21 mouse cellular contexts compared by ENCODE assay signal in genomic region chr1:185103803-185104202, GRCm38 (mm10).
"Had no signal": no experiment of that assay in that cellular context is flagged by ENCODE, and none has a peak within 500 bp of the region (broad histone marks: within the 10 kb centered on the region; RNA-seq: fewer than 3 reads in every experiment).

No protein-coding gene starts in this region.

- H3K4me3 ChIP-seq: kidney, embryonic 15.5 days; limb, embryonic 12.5 days; limb, embryonic 15.5 days; lung, embryonic 15.5 days; midbrain, embryonic 10.5 days; midbrain, embryonic 13.5 days; neural tube, embryonic 12.5 days; neural tube, embryonic 15.5 days had no signal

- H3K27me3 ChIP-seq: lung, embryonic 15.5 days; midbrain, embryonic 13.5 days; neural tube, embryonic 12.5 days; neural tube, embryonic 15.5 days had no signal

- H3K27ac ChIP-seq: kidney, embryonic 15.5 days; limb, embryonic 12.5 days; limb, embryonic 15.5 days; lung, embryonic 15.5 days; macrophage; midbrain, embryonic 13.5 days; neural tube, embryonic 12.5 days; neural tube, embryonic 15.5 days; stomach, postnatal 0 days had no signal

- H3K9ac ChIP-seq: kidney, embryonic 15.5 days; limb, embryonic 12.5 days; limb, embryonic 15.5 days; lung, embryonic 15.5 days; midbrain, embryonic 13.5 days; neural tube, embryonic 12.5 days; neural tube, embryonic 15.5 days had no signal

- H3K9me3 ChIP-seq: kidney, embryonic 15.5 days; limb, embryonic 12.5 days; limb, embryonic 15.5 days; lung, embryonic 15.5 days; midbrain, embryonic 10.5 days; midbrain, embryonic 13.5 days; neural tube, embryonic 12.5 days; neural tube, embryonic 15.5 days had no signal

- ATAC-seq: midbrain, embryonic 13.5 days had no signal

- H3K4me2 ChIP-seq: kidney, embryonic 15.5 days; limb, embryonic 12.5 days; limb, embryonic 15.5 days; lung, embryonic 15.5 days; midbrain, embryonic 13.5 days; neural tube, embryonic 12.5 days; neural tube, embryonic 15.5 days had no signal

- DNase-seq: kidney, postnatal 14 days; kidney, postnatal 4 days; left cerebral cortex, postnatal 4 days; lung, adult 18-20 months; lung, postnatal 14 days; right cerebral cortex, adult 18-20 months; right cerebral cortex, postnatal 14 days; right cerebral cortex, postnatal 4 days; thymus, adult 2 months; thymus, postnatal 14 days; thymus, postnatal 4 days had no signal

- H3K36me3 ChIP-seq: kidney, embryonic 15.5 days; limb, embryonic 12.5 days; limb, embryonic 15.5 days; lung, embryonic 15.5 days; midbrain, embryonic 10.5 days; midbrain, embryonic 13.5 days; neural tube, embryonic 12.5 days; neural tube, embryonic 15.5 days had no signal

- H3K4me1 ChIP-seq: limb, embryonic 12.5 days had no signal
